Mouse (Mus musculus) kidney, embryonic 14.5 days (tissue): ENCODE results near the gene Hoxd3. TPM values are rescaled to one million over a fixed set of nuclear protein-coding genes. Genes with fewer than 3 reads are reported as not detected.
A peak's percentile ranks its signal among the peaks of the same experiment; 100 is the strongest.

ENCODE experiments used
- ATAC-seq: fragments of 200-750 bp; cut with Nextera tagmentation; 2 replicates; pipeline ENCODE4 v1.8.0; 2017; ENCODE audit warnings: moderate number of reproducible peaks, mild to moderate bottlenecking, moderate TSS enrichment, moderate library complexity; ENCODE audit not compliant: low FRiP score, low TSS enrichment
- H3K27ac ChIP-seq: fragments of 300-500 bp; sonication (generic); 2 replicates; pipeline ENCODE4 v1.5.1; 2014; ENCODE audit warnings: low read depth, mild to moderate bottlenecking, low read length, moderate library complexity, mixed read lengths
- H3K27me3 ChIP-seq: fragments of 300-500 bp; sonication (generic); 2 replicates; pipeline ENCODE4 v1.6.1; 2014; ENCODE audit warnings: mild to moderate bottlenecking, low read length; ENCODE audit not compliant: control insufficient read depth, insufficient read depth
- H3K36me3 ChIP-seq: fragments of 300-500 bp; sonication (generic); 2 replicates; pipeline ENCODE4 v1.6.1; 2014; ENCODE audit warnings: low read length, mixed read lengths; ENCODE audit not compliant: control insufficient read depth, insufficient read depth
- H3K4me1 ChIP-seq: fragments of 300-500 bp; sonication (generic); 2 replicates; pipeline ENCODE4 v1.6.1; 2014; ENCODE audit warnings: low read length, mixed read lengths; ENCODE audit not compliant: control insufficient read depth, insufficient read depth
- H3K4me2 ChIP-seq: fragments of 300-500 bp; sonication (generic); replicated peaks from 2 replicates; pipeline ENCODE4 v1.6.1; 2014; ENCODE audit warnings: low read depth, mild to moderate bottlenecking, low read length
- H3K4me3 ChIP-seq: fragments of 300-500 bp; sonication (generic); 2 replicates; pipeline ENCODE4 v1.5.1; 2014; ENCODE audit warnings: mild to moderate bottlenecking, low read length
- H3K9ac ChIP-seq: fragments of 300-500 bp; sonication (generic); 2 replicates; pipeline ENCODE4 v1.6.1; 2014; ENCODE audit warnings: low read depth, mild to moderate bottlenecking, low read length, moderate library complexity
- H3K9me3 ChIP-seq: fragments of 300-500 bp; sonication (generic); 2 replicates; pipeline ENCODE4 v1.6.1; 2016; ENCODE audit warnings: low read length; ENCODE audit not compliant: control insufficient read depth
- WGBS: fragments of 180-500 bp; shearing (Covaris S2); extraction: QIAGEN DNeasy Blood & Tissue Kit; methylation state at CpG from one replicate; pipeline ENCODE4 v1.1.7; 2014; 5-methylcytosine and 5-hydroxymethylcytosine counted together
- polyA plus RNA-seq: library from polyadenylated mRNA; unstranded; fragments of >200 nt; fragmentation: Nextera tagmentation; extraction: Ambion mirVana; gene quantifications from 2 replicates; pipeline ENCODE4 v1.2.1, GENCODE M21; 2014

The Hoxd3 gene
- polyA plus RNA-seq, 1 experiment from 2014 or later, result 12.6 TPM

GRCm38 (mm10) chr2:74676376-74677052 is 35.2 kb upstream of the Hoxd3 start:
- H3K27me3 ChIP-seq, result peaks cover 43% of the 10 kb centered on the region
- peaks cover 34% of the 10 kb centered on the region for H3K4me1 ChIP-seq
- no peaks in the 10 kb centered on the region for H3K36me3 ChIP-seq
- H3K4me3 ChIP-seq, result peak overlapping the region; percentile 29; the same call in 1 of the 2 replicates
- peak overlapping the region; percentile 46 for H3K4me2 ChIP-seq
- peak overlapping the region; percentile 77 for H3K27ac ChIP-seq
- no peaks in the 10 kb centered on the region for H3K9me3 ChIP-seq
- H3K9ac ChIP-seq, result peak overlapping the region; percentile 58
- ATAC-seq, result peak; percentile 66
- 11% methylated on average over 9 of the region's 9 CpGs for WGBS

GRCm38 (mm10) chr2:74677106-74677505 is 34.6 kb upstream of the Hoxd3 start:
- H3K27me3 ChIP-seq, result peaks cover 41% of the 10 kb centered on the region

GRCm38 (mm10) chr2:74678891-74679595 is 32.7 kb upstream of the Hoxd3 start, which contains the start of gene Hoxd11:
Gene Hoxd11 (plus strand): TSS chr2:74679557.
- 0 out of 2 replicates have a peak, but pooled peaks cover 1% of the 10 kb centered on the region for H3K36me3 ChIP-seq
- peak within 1 kb of the TSS; percentile 97 for H3K27ac ChIP-seq
- H3K4me2 ChIP-seq, result peak within 1 kb of the TSS; percentile 85
- peak within 1 kb of the TSS; percentile 85 for H3K4me3 ChIP-seq
- peak within 1 kb of the TSS; percentile 99 for H3K9ac ChIP-seq
- peaks cover 43% of the 10 kb centered on the region for H3K27me3 ChIP-seq
- H3K4me1 ChIP-seq, result peaks cover 34% of the 10 kb centered on the region
- WGBS, result 2% methylated on average over 15 of the region's 15 CpGs
- ATAC-seq, result no peak
- no peaks in the 10 kb centered on the region for H3K9me3 ChIP-seq

More at GRCm38 (mm10) chr2:74677106-74677505, 34.6 kb upstream of the Hoxd3 start:
- WGBS, result 34% methylated on average over 2 of the region's 2 CpGs
- Histone ChIP-seq H3K4me2 (peak overlapping the region; percentile 10), H3K27ac (peak overlapping the region; percentile 77; the same call in 1 of the 2 replicates), H3K9me3 (no peaks in the 10 kb centered on the region), H3K36me3 (no peaks in the 10 kb centered on the region), H3K4me1 (peaks cover 34% of the 10 kb centered on the region), H3K9ac (no peak overlapping the region), H3K4me3 (peak overlapping the region; percentile 6; the same call in 1 of the 2 replicates)
- no peak for ATAC-seq

- ATAC-seq, result no peak
- Histone ChIP-seq H3K9me3 (no peaks in the 10 kb centered on the region), H3K4me1 (peaks cover 30% of the 10 kb centered on the region), H3K27ac (peak overlapping the region; percentile 97), H3K4me2 (peak overlapping the region; percentile 85), H3K36me3 (0 out of 2 replicates have a peak, but pooled peaks cover 2% of the 10 kb centered on the region), H3K4me3 (peak overlapping the region; percentile 85), H3K9ac (peak overlapping the region; percentile 99), H3K27me3 (peaks cover 38% of the 10 kb centered on the region)
- under 1% methylated on average over 26 of the region's 26 CpGs for WGBS
Observed at GRCm38 (mm10) chr2:74679596-74679971, 32.1 kb upstream of the Hoxd3 start.

GRCm38 (mm10) chr2:74679980-74680379 is 31.7 kb upstream of the Hoxd3 start:
- no peaks in the 10 kb centered on the region for H3K9me3 ChIP-seq
- H3K27me3 ChIP-seq, result peaks cover 35% of the 10 kb centered on the region
- H3K9ac ChIP-seq, result peak overlapping the region; percentile 99
- H3K4me2 ChIP-seq, result peak overlapping the region; percentile 85
- peaks cover 29% of the 10 kb centered on the region for H3K4me1 ChIP-seq
- peak overlapping the region; percentile 97 for H3K27ac ChIP-seq
- WGBS, result 1% methylated on average over 23 of the region's 23 CpGs
- H3K4me3 ChIP-seq, result peak overlapping the region; percentile 85
- ATAC-seq, result no peak; the same call in 1 of the 2 replicates
- 0 out of 2 replicates have a peak, but pooled peaks cover 2% of the 10 kb centered on the region for H3K36me3 ChIP-seq

GRCm38 (mm10) chr2:74680561-74681398 is 30.9 kb upstream of the Hoxd3 start:
- peak overlapping the region; percentile 97 for H3K27ac ChIP-seq
- peaks cover 21% of the 10 kb centered on the region for H3K4me1 ChIP-seq
- H3K4me3 ChIP-seq, result peak overlapping the region; percentile 85
- ATAC-seq, result no peak
- 3% methylated on average over 21 of the region's 21 CpGs for WGBS
- H3K9me3 ChIP-seq, result no peaks in the 10 kb centered on the region
- 0 out of 2 replicates have a peak, but pooled peaks cover 2% of the 10 kb centered on the region for H3K36me3 ChIP-seq
- H3K9ac ChIP-seq, result peak overlapping the region; percentile 99
- peaks cover 29% of the 10 kb centered on the region for H3K27me3 ChIP-seq
- H3K4me2 ChIP-seq, result peak overlapping the region; percentile 85

- H3K27me3 ChIP-seq, result peaks cover 22% of the 10 kb centered on the region; the same call in 1 of the 2 replicates
- ATAC-seq, result peak; percentile 70
- H3K9ac ChIP-seq, result peak overlapping the region; percentile 99
- 0 out of 2 replicates have a peak, but pooled peaks cover 2% of the 10 kb centered on the region for H3K36me3 ChIP-seq
- peak overlapping the region; percentile 97 for H3K27ac ChIP-seq
- no peaks in the 10 kb centered on the region for H3K9me3 ChIP-seq
- peak overlapping the region; percentile 85 for H3K4me3 ChIP-seq
- H3K4me2 ChIP-seq, result peak overlapping the region; percentile 85
- WGBS, result under 1% methylated on average over 67 of the region's 78 CpGs
- H3K4me1 ChIP-seq, result peaks cover 12% of the 10 kb centered on the region
Observed at GRCm38 (mm10) chr2:74681594-74682531, 29.9 kb upstream of the Hoxd3 start.
